Mouse (Mus musculus): ENCODE measurements around the gene Tiam2.
A peak's percentile ranks its signal among the peaks of the same experiment; 100 is the strongest.

Gene Tiam2

DNA sequence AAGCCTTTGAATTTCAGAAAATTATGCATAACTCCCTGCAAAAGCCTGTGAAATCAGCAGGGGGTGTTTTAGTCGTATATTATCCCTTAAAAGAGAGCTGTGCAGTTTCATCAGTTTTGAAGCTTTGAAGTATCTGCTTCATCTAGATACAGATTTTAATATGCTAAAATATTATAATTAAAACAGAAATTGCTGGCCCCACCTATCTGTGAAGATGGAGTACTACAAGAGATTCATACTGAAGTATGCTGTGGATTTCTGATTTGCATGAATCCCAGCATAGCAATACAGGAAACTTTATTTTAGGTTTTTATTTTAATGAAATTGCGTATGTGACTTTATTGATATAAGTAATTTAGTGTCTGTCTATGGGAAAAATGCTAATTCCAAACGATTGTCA, 234.2 kb downstream of the Tiam2 start:
- DNase-seq (ENCODE audit: low read depth): peak; percentile 28

DNA sequence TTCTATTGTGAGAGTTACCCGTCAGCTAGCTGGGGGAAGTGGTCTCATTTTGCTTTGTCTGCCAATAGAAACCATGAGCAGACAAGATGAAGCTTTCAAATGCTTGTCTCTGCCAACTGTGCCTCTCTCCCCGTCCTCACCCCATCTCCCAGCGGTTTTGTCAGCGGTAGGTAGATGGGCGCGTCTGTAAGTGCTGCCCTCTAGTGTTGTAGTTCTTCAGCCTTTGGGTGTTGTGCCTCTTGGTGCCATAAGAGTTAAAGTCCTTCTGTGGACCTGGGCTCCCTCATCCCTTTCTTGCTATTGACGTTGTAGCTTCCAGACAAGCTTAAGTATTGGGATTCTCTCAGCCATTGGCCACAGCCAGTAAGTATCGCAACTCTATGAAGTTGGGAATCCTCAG, 236.0 kb downstream of the Tiam2 start:
- no peak for DNase-seq (ENCODE audit: low read depth)

DNA sequence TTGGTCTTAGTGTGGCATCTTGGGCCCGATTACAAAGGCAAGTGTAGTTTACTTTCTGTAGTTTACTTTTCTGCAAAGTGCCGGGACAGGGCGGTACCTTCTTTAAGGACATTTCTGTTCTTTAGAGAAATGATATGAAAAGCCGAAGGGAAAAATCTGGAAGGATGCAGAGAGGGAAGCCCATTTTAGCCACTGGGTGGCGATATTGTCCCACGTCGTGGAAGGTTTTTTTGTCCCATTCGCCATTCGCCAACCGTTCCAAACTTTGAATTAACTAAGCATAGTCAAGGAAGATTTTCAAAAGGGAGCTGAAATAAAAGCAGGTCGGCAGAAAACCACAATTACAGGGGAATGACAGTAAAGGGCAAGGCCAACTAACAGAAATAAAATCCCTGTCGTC, 244.5 kb downstream of the Tiam2 start:
- peak; percentile 88 for DNase-seq (ENCODE audit: low read depth)

All from NIH3T3 (cell line).